Mouse (Mus musculus): Measurements from ENCODE around the gene Gtf2a1l. TPM values are rescaled to one million over a fixed set of nuclear protein-coding genes. Genes with fewer than 3 reads are reported as not detected.

Gtf2a1l gene
- total and polyA plus RNA-seq, 3 experiments: 0.08 TPM; not detected in 2

DNA sequence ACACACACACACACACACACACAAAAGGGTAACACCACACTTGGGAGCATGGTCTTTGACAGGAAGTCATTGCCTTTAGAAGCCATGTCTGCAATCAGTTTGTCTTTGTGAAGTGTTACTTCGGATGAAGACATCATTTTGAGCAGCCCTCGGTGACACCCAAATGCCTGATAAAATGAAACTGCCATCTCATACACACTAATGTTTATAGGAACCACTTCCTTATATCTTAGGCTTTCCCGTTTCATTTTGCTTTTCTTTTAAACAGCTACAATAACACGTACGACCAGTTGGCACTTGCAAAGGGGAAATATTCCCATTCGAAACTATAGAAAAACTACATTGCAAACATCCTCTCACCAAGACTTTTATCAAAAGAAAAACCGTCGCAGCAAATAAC, 81.2 kb downstream of the Gtf2a1l start:
- Histone ChIP-seq H3K4me3 (replicated peaks in 1 of 3; ENCODE audit: low read depth in 2 of 3, low read length in 2 of 3, poor library complexity in 1 of 3) (no peak overlapping the region), H3K9me3 (replicated peaks; ENCODE audit: low read length) (no peaks in the 10 kb centered on the region), H3K9ac (ENCODE audit: insufficient read depth, low read depth) (no peak overlapping the region), H3K36me3 (replicated peaks in 1 of 2; ENCODE audit: control insufficient read depth in 1 of 2, insufficient read depth in 1 of 2, low read length in 1 of 2) (no peaks in the 10 kb centered on the region), H3K79me2 (replicated peaks; ENCODE audit: control insufficient read depth, extremely low read depth, insufficient read depth, poor library complexity, severe bottlenecking) (no peaks in the 10 kb centered on the region), H3K4me2 (ENCODE audit: insufficient read depth, low read depth, poor library complexity, severe bottlenecking) (peak overlapping the region; percentile 53; the same call in 1 of the 2 replicates), H3K4me1 (ENCODE audit: control insufficient read depth in 1 of 2, insufficient read depth in 2 of 2) (peaks cover 3 to 4% of the 10 kb centered on the region in 2 experiments; a peak in 2 of 4 replicates), H3K27me3 (replicated peaks) (no peaks in the 10 kb centered on the region), H3K27ac (ENCODE audit: insufficient read depth, low read depth) (no peak overlapping the region)
- no peak for TF ChIP-seq GABPA (IDR thresholded peaks at IDR 0.05; ENCODE audit: insufficient replicate concordance, low read depth, low read length)
- TF ChIP-seq ETS1 (conservative IDR thresholded peaks at IDR 0.05; ENCODE audit: low read depth, low read length): no peak
- TF ChIP-seq EP300 (IDR thresholded peaks at IDR 0.05; ENCODE audit: low read length): no peak
- TF ChIP-seq MXI1 (IDR thresholded peaks at IDR 0.05; ENCODE audit: low read depth, low read length): no peak
- in situ Hi-C loops (cut with MboI; ENCODE audit: low pct_ligation_motif_present, low pct_unique_long_range_greater_than_20kb, low sequenced_read_pairs): loop anchor here (10.0 kb wide), 1 partner anchor 95 kb away; no protein-coding TSS in a partner anchor
- no peak for DNase-seq (ENCODE audit: extremely low read depth)
- dilution Hi-C loops (cut with MboI; ENCODE audit: extremely low pct_ligation_motif_present, extremely low pct_unique_long_range_greater_than_20kb, low sequenced_read_pairs): no loop called here

DNA sequence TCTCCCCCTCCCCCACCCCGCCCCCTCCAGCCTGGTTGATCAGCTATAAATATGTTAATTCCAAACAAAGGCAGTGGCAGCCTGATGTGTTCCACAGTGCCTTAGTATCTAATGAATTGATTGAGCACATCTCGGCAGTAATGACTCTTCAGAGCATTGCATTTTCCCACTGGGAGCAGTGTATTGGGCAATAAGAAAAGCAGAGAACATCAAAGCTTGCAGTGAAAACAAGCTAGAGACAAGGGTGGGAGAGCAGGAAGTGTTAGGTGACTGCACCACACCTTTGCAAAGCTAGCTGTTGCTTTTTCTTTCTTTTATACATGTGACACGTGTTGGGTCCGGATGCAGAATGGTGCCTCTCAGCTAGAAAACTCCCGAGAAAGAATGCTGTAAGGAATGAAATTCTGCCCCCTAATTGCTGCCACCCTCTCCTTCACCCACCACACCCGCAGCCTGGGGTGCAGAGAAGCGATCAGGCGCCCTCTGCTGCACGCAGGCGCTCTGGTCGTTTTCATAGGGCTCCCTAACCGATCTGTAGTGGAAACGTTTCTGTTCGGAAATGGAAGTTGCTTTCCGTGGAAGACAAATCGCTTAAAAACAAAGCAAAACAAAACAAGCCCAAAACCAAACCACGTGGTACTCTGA, 84.5 kb downstream of the Gtf2a1l start:
- H3K27me3 ChIP-seq (replicated peaks): no peaks in the 10 kb centered on the region
- H3K4me1 ChIP-seq (ENCODE audit: control insufficient read depth in 1 of 2, insufficient read depth in 2 of 2): peaks cover 3 to 6% of the 10 kb centered on the region in 2 experiments; a peak in 3 of 4 replicates
- dilution Hi-C loops (cut with MboI; ENCODE audit: extremely low pct_ligation_motif_present, extremely low pct_unique_long_range_greater_than_20kb, low sequenced_read_pairs): no loop called here
- in situ Hi-C loops (cut with MboI; ENCODE audit: low pct_ligation_motif_present, low pct_unique_long_range_greater_than_20kb, low sequenced_read_pairs): loop anchor here (10.0 kb wide), 1 partner anchor 98 kb away; no protein-coding TSS in a partner anchor
- peak; percentile 33 for DNase-seq (ENCODE audit: extremely low read depth)
- no peak overlapping the region for H3K9ac ChIP-seq (ENCODE audit: insufficient read depth, low read depth)
- no peak overlapping the region for H3K4me3 ChIP-seq (replicated peaks in 1 of 3; ENCODE audit: low read depth in 2 of 3, low read length in 2 of 3, poor library complexity in 1 of 3)
- peak overlapping the region; percentile 47 for H3K4me2 ChIP-seq (ENCODE audit: insufficient read depth, low read depth, poor library complexity, severe bottlenecking)
- H3K9me3 ChIP-seq (replicated peaks; ENCODE audit: low read length): no peaks in the 10 kb centered on the region
- no peak overlapping the region for H3K27ac ChIP-seq (ENCODE audit: insufficient read depth, low read depth)
- H3K79me2 ChIP-seq (replicated peaks; ENCODE audit: control insufficient read depth, extremely low read depth, insufficient read depth, poor library complexity, severe bottlenecking): no peaks in the 10 kb centered on the region
- H3K36me3 ChIP-seq (replicated peaks in 1 of 2; ENCODE audit: control insufficient read depth in 1 of 2, insufficient read depth in 1 of 2, low read length in 1 of 2): no peaks in the 10 kb centered on the region
- TF ChIP-seq GABPA (IDR thresholded peaks at IDR 0.05; ENCODE audit: insufficient replicate concordance, low read depth, low read length) (no peak), RAD21 (IDR thresholded peaks at IDR 0.05; ENCODE audit: low read depth, low read length) (peak; percentile 59), SMC3 (IDR thresholded peaks at IDR 0.05; ENCODE audit: low read depth, low read length) (peak; percentile 82), TBP (conservative IDR thresholded peaks at IDR 0.05; ENCODE audit: low read depth, low read length) (no peak), MAZ (IDR thresholded peaks at IDR 0.05; ENCODE audit: low read depth, low read length) (no peak), USF2 (conservative IDR thresholded peaks at IDR 0.05; ENCODE audit: low read depth, low read length) (no peak), POLR2AphosphoS2 (IDR thresholded peaks at IDR 0.05; ENCODE audit: low read depth, low read length) (no peak), CHD2 (IDR thresholded peaks at IDR 0.05; ENCODE audit: low read length) (no peak), IRF4 (IDR thresholded peaks at IDR 0.05; ENCODE audit: low read depth, low read length) (no peak), BHLHE40 (IDR thresholded peaks at IDR 0.05; ENCODE audit: low read depth, low read length) (no peak), ZKSCAN1 (IDR thresholded peaks at IDR 0.05; ENCODE audit: borderline replicate concordance, low read depth, low read length) (no peak), JUND (conservative IDR thresholded peaks at IDR 0.05; ENCODE audit: low read depth, low read length) (no peak), MEF2A (IDR thresholded peaks at IDR 0.05; ENCODE audit: borderline replicate concordance, low read depth, low read length) (no peak), POLR2A (IDR thresholded peaks at IDR 0.05; ENCODE audit: low read depth, low read length) (no peak), HCFC1 (IDR thresholded peaks at IDR 0.05; ENCODE audit: low read depth, low read length) (no peak), ETS1 (conservative IDR thresholded peaks at IDR 0.05; ENCODE audit: low read depth, low read length) (no peak), MAFK (IDR thresholded peaks at IDR 0.05; ENCODE audit: insufficient replicate concordance, low read length) (no peak), ZMIZ1 (IDR thresholded peaks at IDR 0.05; ENCODE audit: low read depth, low read length) (no peak), CHD1 (IDR thresholded peaks at IDR 0.05; ENCODE audit: low read depth, low read length) (no peak), UBTF (IDR thresholded peaks at IDR 0.05; ENCODE audit: low read depth, low read length) (no peak), EP300 (IDR thresholded peaks at IDR 0.05; ENCODE audit: low read length) (no peak), NELFE (IDR thresholded peaks at IDR 0.05; ENCODE audit: low read depth, low read length) (peak; percentile 33; the same call in 1 of the 2 replicates), MAX (IDR thresholded peaks at IDR 0.05; ENCODE audit: low read length) (no peak), NRF1 (IDR thresholded peaks at IDR 0.05; ENCODE audit: low read depth, low read length) (0 out of 2 replicates have a peak, but pooled peaks have one; percentile 33), RCOR1 (conservative IDR thresholded peaks at IDR 0.05; ENCODE audit: low read depth, low read length) (no peak), KAT2A (IDR thresholded peaks at IDR 0.05; ENCODE audit: insufficient replicate concordance, low read length) (no peak), CTCF (conservative IDR thresholded peaks at IDR 0.05 in 1 of 2, IDR thresholded peaks at IDR 0.05 in 1 of 2; ENCODE audit: low read depth in 2 of 2, low read length in 2 of 2) (peak in 1 of 2 experiments; percentile 87; a peak in 2 of 4 replicates), ZNF384 (IDR thresholded peaks at IDR 0.05; ENCODE audit: low read depth, low read length) (no peak), ELF1 (IDR thresholded peaks at IDR 0.05; ENCODE audit: low read depth, low read length) (no peak), MYC (IDR thresholded peaks at IDR 0.05; ENCODE audit: low read depth, low read length) (no peak), TCF12 (IDR thresholded peaks at IDR 0.05; ENCODE audit: low read depth, low read length) (no peak)
